25 mouse cellular contexts compared by ENCODE assay signal in genomic region chr6:113737318-113738046, GRCm38 (mm10). TPM values are rescaled to one million over a fixed set of nuclear protein-coding genes. Genes with fewer than 3 reads are reported as not detected.
"Had no signal": no experiment of that assay in that cellular context is flagged by ENCODE, and none has a peak within 500 bp of the region (broad histone marks: within the 10 kb centered on the region; RNA-seq: fewer than 3 reads in every experiment).

No protein-coding gene starts in this region.

- H3K9ac ChIP-seq: limb, embryonic 13.5 days; liver, embryonic 12.5 days; liver, embryonic 15.5 days; lung, embryonic 15.5 days; midbrain, embryonic 12.5 days; midbrain, embryonic 15.5 days; neural tube, embryonic 12.5 days; neural tube, embryonic 15.5 days had no signal

- ATAC-seq: hindbrain, postnatal 0 days; inflammation-experienced regulatory T-cells, adult 6 months; liver, embryonic 12.5 days; midbrain, embryonic 15.5 days had no signal

- DNase-seq: layer of hippocampus, adult 9-11 months; liver; lung, adult 18-20 months; lung, postnatal 10 days; lung, postnatal 36 days; right cerebral cortex, adult 18-20 months; right cerebral cortex, postnatal 14 days; right cerebral cortex, postnatal 4 days; spleen, adult 18-20 months; thymus, postnatal 36 days had no signal

- H3K27ac ChIP-seq: hindbrain, postnatal 0 days; layer of hippocampus, adult 2 months; limb, embryonic 10.5 days; limb, embryonic 13.5 days; liver, embryonic 12.5 days; liver, embryonic 15.5 days; lung, embryonic 15.5 days; midbrain, embryonic 12.5 days; midbrain, embryonic 15.5 days; neural tube, embryonic 12.5 days; neural tube, embryonic 15.5 days had no signal

- H3K4me2 ChIP-seq: limb, embryonic 13.5 days; liver, embryonic 12.5 days; liver, embryonic 15.5 days; lung, embryonic 15.5 days; midbrain, embryonic 12.5 days; midbrain, embryonic 15.5 days; neural tube, embryonic 12.5 days; neural tube, embryonic 15.5 days had no signal

- H3K9me3 ChIP-seq: limb, embryonic 10.5 days; limb, embryonic 13.5 days; liver, embryonic 12.5 days; liver, embryonic 15.5 days; lung, embryonic 15.5 days; midbrain, embryonic 12.5 days; midbrain, embryonic 15.5 days; neural tube, embryonic 12.5 days; neural tube, embryonic 15.5 days had no signal

- H3K27me3 ChIP-seq: limb, embryonic 13.5 days; liver, embryonic 12.5 days; liver, embryonic 15.5 days; lung, embryonic 15.5 days; midbrain, embryonic 12.5 days; midbrain, embryonic 15.5 days; neural tube, embryonic 12.5 days; neural tube, embryonic 15.5 days had no signal

- H3K4me3 ChIP-seq: layer of hippocampus, adult 2 months; limb, embryonic 10.5 days; limb, embryonic 13.5 days; liver, embryonic 12.5 days; liver, embryonic 15.5 days; lung, embryonic 15.5 days; midbrain, embryonic 12.5 days; midbrain, embryonic 15.5 days; neural tube, embryonic 12.5 days; neural tube, embryonic 15.5 days had no signal

RNA-seq across cellular contexts. Expression of gene Ghrl, which starts 17.8 kb away (rescaled TPM):
- total RNA-seq: hindbrain, postnatal 0 days; layer of hippocampus, adult 2 months; left cerebral cortex, adult 18-20 months; left cerebral cortex, postnatal 25 days had no signal
- polyA plus RNA-seq: kidney, embryonic 16.5 days; limb, embryonic 10.5 days; liver, embryonic 12.5 days; liver, embryonic 15.5 days; lung, embryonic 15.5 days; neural tube, embryonic 12.5 days had no signal
